Mouse (Mus musculus) ES-Bruce4 (cell line): ENCODE results near the gene Plvap.

Source experiments
- CTCF ChIP-seq: IDR thresholded peaks from one replicate; pipeline ENCODE4 v1.8.1; 2011; ENCODE audit warnings: low read depth, low read length
- EP300 ChIP-seq: IDR thresholded peaks from 2 replicates; pipeline ENCODE4 v1.6.1; 2011; ENCODE audit warnings: low read depth, low read length; ENCODE audit not compliant: insufficient read depth
- POLR2A ChIP-seq: IDR thresholded peaks from one replicate; pipeline ENCODE4 v1.8.1; 2011; ENCODE audit warnings: low read length; ENCODE audit not compliant: insufficient read depth

- TF ChIP-seq CTCF (no peak), POLR2A (no peak), EP300 (no peak)
Observed at GRCm38 (mm10) chr8:71550754-71551153, 39.2 kb upstream of the Plvap start.
